Mouse (Mus musculus): ENCODE results near the gene Nubp2. TPM values are rescaled to one million over a fixed set of nuclear protein-coding genes. Genes with fewer than 3 reads are reported as not detected.

The Nubp2 gene
- polyA plus RNA-seq, 1 experiment from 2014 or later = 56.5 TPM

- Histone ChIP-seq H3K27ac (ENCODE audit: low read depth) (no peak overlapping the region), H3K4me3 (ENCODE audit: low read depth, low read length) (no peak overlapping the region), H3K4me1 (ENCODE audit: insufficient read depth) (no peaks in the 10 kb centered on the region), H3K36me3 (ENCODE audit: insufficient read depth) (no peaks in the 10 kb centered on the region), H3K27me3 (ENCODE audit: insufficient read depth, low read length) (no peaks in the 10 kb centered on the region), H3K9me3 (ENCODE audit: low read depth, low read length) (no peaks in the 10 kb centered on the region), H3K9ac (no peak overlapping the region; the same call in 1 of the 2 replicates), H3K4me2 (no peak overlapping the region)
- ATAC-seq (ENCODE audit: insufficient read depth) = no peak
- 49% methylated on average over 4 of the region's 4 CpGs for WGBS
- TF ChIP-seq CTCF (IDR thresholded peaks at IDR 0.05; ENCODE audit: low read depth) = peak; percentile 56
- DNase-seq = peak; percentile 30
Measured at GRCm38 (mm10) chr17:24841133-24841532, 45.0 kb downstream of the Nubp2 start.

- no peak overlapping the region for H3K27ac ChIP-seq (ENCODE audit: low read depth)
- H3K27me3 ChIP-seq (ENCODE audit: insufficient read depth, low read length) = no peaks in the 10 kb centered on the region
- DNase-seq = no peak
- no peak overlapping the region for H3K4me2 ChIP-seq
- no peak for ATAC-seq (ENCODE audit: insufficient read depth)
- 53% methylated on average over 5 of the region's 5 CpGs for WGBS
- no peaks in the 10 kb centered on the region for H3K36me3 ChIP-seq (ENCODE audit: insufficient read depth)
- no peak overlapping the region for H3K9ac ChIP-seq
- no peaks in the 10 kb centered on the region for H3K9me3 ChIP-seq (ENCODE audit: low read depth, low read length)
- H3K4me1 ChIP-seq (ENCODE audit: insufficient read depth) = no peaks in the 10 kb centered on the region
- H3K4me3 ChIP-seq (ENCODE audit: low read depth, low read length) = no peak overlapping the region
- TF ChIP-seq CTCF (IDR thresholded peaks at IDR 0.05; ENCODE audit: low read depth) = no peak
Measured at GRCm38 (mm10) chr17:24840341-24840740, 45.8 kb downstream of the Nubp2 start.

- H3K36me3 ChIP-seq (ENCODE audit: insufficient read depth) = no peaks in the 10 kb centered on the region
- no peak within 1 kb of the TSS for H3K4me2 ChIP-seq
- H3K27me3 ChIP-seq (ENCODE audit: insufficient read depth, low read length) = no peaks in the 10 kb centered on the region
- no peak for DNase-seq
- TF ChIP-seq CTCF (IDR thresholded peaks at IDR 0.05; ENCODE audit: low read depth) = no peak
- no peaks in the 10 kb centered on the region for H3K4me1 ChIP-seq (ENCODE audit: insufficient read depth)
- ATAC-seq (ENCODE audit: insufficient read depth) = no peak
- 59% methylated on average over 8 of the region's 8 CpGs for WGBS
- H3K9ac ChIP-seq = no peak within 1 kb of the TSS
- no peak within 1 kb of the TSS for H3K4me3 ChIP-seq (ENCODE audit: low read depth, low read length)
- H3K27ac ChIP-seq (ENCODE audit: low read depth) = no peak within 1 kb of the TSS
- H3K9me3 ChIP-seq (ENCODE audit: low read depth, low read length) = no peaks in the 10 kb centered on the region
Measured at GRCm38 (mm10) chr17:24839842-24840241, 46.3 kb downstream of the Nubp2 start, which contains the start of gene Hagh. TSS of gene Hagh (plus strand) at chr17:24840143.

Other genes with a start within 250 kb of the Nubp2 start
- gene Slc9a3r2, start 236.0 kb downstream of the Nubp2 start, polyA plus RNA-seq (2014; fragmentation: Nextera tagmentation; extraction: Ambion mirVana) = 67.8 and 68.3 TPM in 2 replicates
- 0.78 and 1.0 TPM in 2 replicates for gene Npw, start 227.9 kb downstream of the Nubp2 start, polyA plus RNA-seq (2014; fragmentation: Nextera tagmentation; extraction: Ambion mirVana)
- 32.9 and 34.0 TPM in 2 replicates for gene Zfp598, start 216.7 kb downstream of the Nubp2 start, polyA plus RNA-seq (2014; fragmentation: Nextera tagmentation; extraction: Ambion mirVana)
- gene Syngr3, start 196.4 kb downstream of the Nubp2 start, polyA plus RNA-seq (2014; fragmentation: Nextera tagmentation; extraction: Ambion mirVana) = 0.83 and 1.3 TPM in 2 replicates
- gene Gfer, start 190.2 kb downstream of the Nubp2 start, polyA plus RNA-seq (2014; fragmentation: Nextera tagmentation; extraction: Ambion mirVana) = 53.9 and 54.4 TPM in 2 replicates
- 3.5 and 5.0 TPM in 2 replicates for gene Noxo1, start 190.1 kb downstream of the Nubp2 start, polyA plus RNA-seq (2014; fragmentation: Nextera tagmentation; extraction: Ambion mirVana)
- 97.9 and 112 TPM in 2 replicates for gene Tbl3, start 178.7 kb downstream of the Nubp2 start, polyA plus RNA-seq (2014; fragmentation: Nextera tagmentation; extraction: Ambion mirVana)
- 0.46 and 0.71 TPM in 2 replicates for gene Rnf151, start 168.3 kb downstream of the Nubp2 start, polyA plus RNA-seq (2014; fragmentation: Nextera tagmentation; extraction: Ambion mirVana)
- gene Rps2, start 168.2 kb downstream of the Nubp2 start, polyA plus RNA-seq (2014; fragmentation: Nextera tagmentation; extraction: Ambion mirVana) = 1,798 and 1,884 TPM in 2 replicates
- 211 and 221 TPM in 2 replicates for gene Ndufb10, start 161.9 kb downstream of the Nubp2 start, polyA plus RNA-seq (2014; fragmentation: Nextera tagmentation; extraction: Ambion mirVana)
- gene Rpl3l, start 158.5 kb downstream of the Nubp2 start, polyA plus RNA-seq (2014; fragmentation: Nextera tagmentation; extraction: Ambion mirVana) = not detected in 2 replicates
- gene Msrb1, start 149.7 kb downstream of the Nubp2 start, polyA plus RNA-seq (2014; fragmentation: Nextera tagmentation; extraction: Ambion mirVana) = 35.2 and 37.8 TPM in 2 replicates
- gene Hs3st6, start 133.4 kb downstream of the Nubp2 start, polyA plus RNA-seq (2014; fragmentation: Nextera tagmentation; extraction: Ambion mirVana) = 2.9 and 3.3 TPM in 2 replicates
- gene Meiob, start 82.1 kb downstream of the Nubp2 start, polyA plus RNA-seq (2014; fragmentation: Nextera tagmentation; extraction: Ambion mirVana) = not detected in 2 replicates
- gene Hagh, start 46.2 kb downstream of the Nubp2 start, polyA plus RNA-seq (2014; fragmentation: Nextera tagmentation; extraction: Ambion mirVana) = 23.2 and 24.8 TPM in 2 replicates
- gene Fahd1, start 36.0 kb downstream of the Nubp2 start, polyA plus RNA-seq (2014; fragmentation: Nextera tagmentation; extraction: Ambion mirVana) = 16.5 and 17.1 TPM in 2 replicates
- 0.93 and 1.1 TPM in 2 replicates for gene Igfals, start 20.4 kb downstream of the Nubp2 start, polyA plus RNA-seq (2014; fragmentation: Nextera tagmentation; extraction: Ambion mirVana)
- 34.8 and 37.2 TPM in 2 replicates for gene Spsb3, start 294 bp upstream of the Nubp2 start, polyA plus RNA-seq (2014; fragmentation: Nextera tagmentation; extraction: Ambion mirVana)
- gene Eme2, start 8.7 kb upstream of the Nubp2 start, polyA plus RNA-seq (2014; fragmentation: Nextera tagmentation; extraction: Ambion mirVana) = 21.2 and 23.3 TPM in 2 replicates
- gene Mrps34, start 8.8 kb upstream of the Nubp2 start, polyA plus RNA-seq (2014; fragmentation: Nextera tagmentation; extraction: Ambion mirVana) = 92.1 and 93.7 TPM in 2 replicates
- 65.1 and 77.1 TPM in 2 replicates for gene Nme3, start 10.2 kb upstream of the Nubp2 start, polyA plus RNA-seq (2014; fragmentation: Nextera tagmentation; extraction: Ambion mirVana)
- 32.1 and 34.2 TPM in 2 replicates for gene Mapk8ip3, start 50.6 kb upstream of the Nubp2 start, polyA plus RNA-seq (2014; fragmentation: Nextera tagmentation; extraction: Ambion mirVana)
- 140 and 142 TPM in 2 replicates for gene Jpt2, start 74.3 kb upstream of the Nubp2 start, polyA plus RNA-seq (2014; fragmentation: Nextera tagmentation; extraction: Ambion mirVana)
- gene Cramp1l, start 129.4 kb upstream of the Nubp2 start, polyA plus RNA-seq (2014; fragmentation: Nextera tagmentation; extraction: Ambion mirVana) = 8.7 and 9.8 TPM in 2 replicates
- gene Ift140, start 129.7 kb upstream of the Nubp2 start, polyA plus RNA-seq (2014; fragmentation: Nextera tagmentation; extraction: Ambion mirVana) = 16.9 and 18.0 TPM in 2 replicates
- 65.2 and 67.1 TPM in 2 replicates for gene Tmem204, start 197.2 kb upstream of the Nubp2 start, polyA plus RNA-seq (2014; fragmentation: Nextera tagmentation; extraction: Ambion mirVana)
- 41.8 and 46.5 TPM in 2 replicates for gene Telo2, start 229.6 kb upstream of the Nubp2 start, polyA plus RNA-seq (2014; fragmentation: Nextera tagmentation; extraction: Ambion mirVana)
- gene Ptx4, start 234.4 kb upstream of the Nubp2 start, polyA plus RNA-seq (2014; fragmentation: Nextera tagmentation; extraction: Ambion mirVana) = not detected in 2 replicates
- 22.3 and 23.1 TPM in 2 replicates for gene Clcn7, start 247.0 kb upstream of the Nubp2 start, polyA plus RNA-seq (2014; fragmentation: Nextera tagmentation; extraction: Ambion mirVana)

Measured in lung, embryonic 14.5 days (tissue).